ENCODE assay signal across 22 mouse cellular contexts in the genomic region with DNA sequence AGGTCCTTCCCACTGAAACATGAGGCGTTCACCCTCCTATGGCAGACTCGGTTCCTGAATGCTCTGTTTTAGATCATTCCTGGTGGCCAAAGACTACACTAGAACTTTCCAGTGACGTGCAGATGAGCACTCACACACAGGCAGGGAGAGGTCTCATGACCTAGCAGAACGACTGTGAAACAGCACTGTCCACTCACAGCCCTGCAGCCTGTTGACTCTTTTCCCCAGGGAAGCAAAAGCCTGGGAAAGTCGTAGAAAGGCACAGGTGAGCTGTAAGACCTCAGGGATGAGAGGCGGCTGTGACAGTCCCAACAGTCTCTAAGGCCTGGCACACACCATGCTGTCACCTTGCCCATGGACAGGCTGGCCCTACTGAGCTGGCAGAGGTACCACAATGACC. TPM values are rescaled to one million over a fixed set of nuclear protein-coding genes. Genes with fewer than 3 reads are reported as not detected.
DNase-seq lines count a peak whose midpoint lies in the region; ATAC-seq and TF ChIP-seq lines count a peak whose summit lies in the region.
"Had no signal": no experiment of that assay in that cellular context is flagged by ENCODE, and none has a peak within 500 bp of the region (broad histone marks: within the 10 kb centered on the region; RNA-seq: fewer than 3 reads in every experiment).

No protein-coding gene starts in this region.

- intact Hi-C loops in heart, postnatal 36 days (cut with DNase I), result no loop called here

- peaks cover 11% of the 10 kb centered on the region for H3K4me1 ChIP-seq in forebrain, postnatal 0 days (ENCODE audit: insufficient read depth)
- H3K4me1 ChIP-seq in forebrain, embryonic 10.5 days, result peaks cover 49% of the 10 kb centered on the region
- peaks cover 24 to 38% of the 10 kb centered on the region in 2 experiments for H3K4me1 ChIP-seq in heart, embryonic 14.5 days (ENCODE audit: control insufficient read depth in 2 of 2, insufficient read depth in 2 of 2, low read length in 2 of 2)
- peaks cover 32% of the 10 kb centered on the region for H3K4me1 ChIP-seq in kidney, embryonic 15.5 days
- H3K4me1 ChIP-seq in neural tube, embryonic 12.5 days, result peaks cover 43% of the 10 kb centered on the region
- H3K4me1 ChIP-seq in neural tube, embryonic 15.5 days, result peaks cover 53% of the 10 kb centered on the region

- no peaks in the 10 kb centered on the region for H3K9me3 ChIP-seq in forebrain, postnatal 0 days (ENCODE audit: low read length)
- no peaks in the 10 kb centered on the region for H3K9me3 ChIP-seq in forebrain, embryonic 10.5 days
- no peaks in the 10 kb centered on the region for H3K9me3 ChIP-seq in heart, embryonic 14.5 days (ENCODE audit: control insufficient read depth, low read length)
- H3K9me3 ChIP-seq in kidney, embryonic 15.5 days (replicated peaks), result no peaks in the 10 kb centered on the region
- no peaks in the 10 kb centered on the region for H3K9me3 ChIP-seq in neural tube, embryonic 12.5 days
- H3K9me3 ChIP-seq in neural tube, embryonic 15.5 days (replicated peaks), result no peaks in the 10 kb centered on the region
- H3K9me3 ChIP-seq: embryonic facial prominence, embryonic 13.5 days; heart, embryonic 15.5 days had no signal

- 0 out of 2 replicates have a peak overlapping the region, but pooled peaks have one; percentile 35 for H3K27ac ChIP-seq in forebrain, postnatal 0 days (ENCODE audit: low read depth, low read length)
- H3K27ac ChIP-seq in forebrain, embryonic 10.5 days, result no peak overlapping the region
- H3K27ac ChIP-seq in heart, embryonic 14.5 days (replicated peaks in 1 of 2; ENCODE audit: control insufficient read depth in 1 of 2, insufficient read depth in 1 of 2, low read depth in 2 of 2, low read length in 2 of 2), result no peak overlapping the region; a peak in 1 of 4 replicates
- H3K27ac ChIP-seq in kidney, embryonic 15.5 days, result 0 out of 2 replicates have a peak overlapping the region, but pooled peaks have one; percentile 37
- H3K27ac ChIP-seq in neural tube, embryonic 12.5 days, result no peak overlapping the region
- no peak overlapping the region for H3K27ac ChIP-seq in neural tube, embryonic 15.5 days (replicated peaks)
- H3K27ac ChIP-seq: embryonic facial prominence, embryonic 13.5 days; heart, embryonic 15.5 days; stomach, postnatal 0 days had no signal

- WGBS in forebrain, postnatal 0 days, result 68% methylated on average over 6 of the region's 6 CpGs
- WGBS in forebrain, embryonic 10.5 days, result 79% methylated on average over 6 of the region's 6 CpGs
- WGBS in heart, embryonic 14.5 days, result 20% methylated on average over 6 of the region's 6 CpGs
- 42% methylated on average over 6 of the region's 6 CpGs for WGBS in kidney, embryonic 15.5 days
- 72% methylated on average over 6 of the region's 6 CpGs for WGBS in neural tube, embryonic 12.5 days
- WGBS in neural tube, embryonic 15.5 days, result 66% methylated on average over 6 of the region's 6 CpGs

- H3K9ac ChIP-seq in forebrain, postnatal 0 days, result no peak overlapping the region
- peak overlapping the region; percentile 42 for H3K9ac ChIP-seq in heart, embryonic 14.5 days (ENCODE audit: low read length)
- H3K9ac ChIP-seq in kidney, embryonic 15.5 days, result no peak overlapping the region
- 0 out of 2 replicates have a peak overlapping the region, but pooled peaks have one; percentile 13 for H3K9ac ChIP-seq in neural tube, embryonic 12.5 days
- H3K9ac ChIP-seq in neural tube, embryonic 15.5 days (replicated peaks), result no peak overlapping the region
- H3K9ac ChIP-seq: embryonic facial prominence, embryonic 13.5 days; heart, embryonic 15.5 days had no signal

- DNase-seq in forebrain, postnatal 0 days, result no peak
- no peak for DNase-seq in forebrain, embryonic 10.5 days (ENCODE audit: extremely low spot score, low spot score)
- DNase-seq in heart, postnatal 36 days, result no peak
- no peak for DNase-seq in kidney, postnatal 36 days
- DNase-seq: cerebellum, adult 9-11 months; kidney, adult 2 months; liver had no signal

- no peak overlapping the region for H3K4me3 ChIP-seq in forebrain, postnatal 0 days (ENCODE audit: low read depth, low read length)
- H3K4me3 ChIP-seq in forebrain, embryonic 10.5 days, result no peak overlapping the region
- H3K4me3 ChIP-seq in heart, embryonic 14.5 days (ENCODE audit: control insufficient read depth in 1 of 2, insufficient read depth in 1 of 2, low read depth in 1 of 2, low read length in 2 of 2), result no peak overlapping the region
- H3K4me3 ChIP-seq in kidney, embryonic 15.5 days (replicated peaks), result no peak overlapping the region
- H3K4me3 ChIP-seq in neural tube, embryonic 12.5 days, result no peak overlapping the region
- H3K4me3 ChIP-seq in neural tube, embryonic 15.5 days (replicated peaks), result no peak overlapping the region
- H3K4me3 ChIP-seq: embryonic facial prominence, embryonic 13.5 days; heart, embryonic 15.5 days had no signal

- H3K36me3 ChIP-seq in forebrain, postnatal 0 days (ENCODE audit: insufficient read depth), result no peaks in the 10 kb centered on the region
- H3K36me3 ChIP-seq in forebrain, embryonic 10.5 days (replicated peaks), result peaks cover 15% of the 10 kb centered on the region
- H3K36me3 ChIP-seq in heart, embryonic 14.5 days (ENCODE audit: control insufficient read depth, insufficient read depth, low read length), result no peaks in the 10 kb centered on the region
- H3K36me3 ChIP-seq in kidney, embryonic 15.5 days, result no peaks in the 10 kb centered on the region
- no peaks in the 10 kb centered on the region for H3K36me3 ChIP-seq in neural tube, embryonic 12.5 days
- no peaks in the 10 kb centered on the region for H3K36me3 ChIP-seq in neural tube, embryonic 15.5 days
- H3K36me3 ChIP-seq: embryonic facial prominence, embryonic 13.5 days; heart, embryonic 15.5 days had no signal

- TF ChIP-seq CTCF in forebrain, postnatal 0 days (IDR thresholded peaks at IDR 0.05; ENCODE audit: low read depth), result no peak

- H3K27me3 ChIP-seq in forebrain, postnatal 0 days (ENCODE audit: insufficient read depth, low read length), result no peaks in the 10 kb centered on the region
- no peaks in the 10 kb centered on the region for H3K27me3 ChIP-seq in forebrain, embryonic 10.5 days (ENCODE audit: poor library complexity, severe bottlenecking)
- no peaks in the 10 kb centered on the region for H3K27me3 ChIP-seq in heart, embryonic 14.5 days (ENCODE audit: control insufficient read depth, insufficient read depth, low read length)
- H3K27me3 ChIP-seq in kidney, embryonic 15.5 days, result no peaks in the 10 kb centered on the region
- no peaks in the 10 kb centered on the region for H3K27me3 ChIP-seq in neural tube, embryonic 12.5 days (replicated peaks)
- H3K27me3 ChIP-seq in neural tube, embryonic 15.5 days (replicated peaks), result no peaks in the 10 kb centered on the region
- H3K27me3 ChIP-seq: embryonic facial prominence, embryonic 13.5 days; heart, embryonic 15.5 days had no signal

- no peak for ATAC-seq in forebrain, postnatal 0 days
- no peak for ATAC-seq in heart, embryonic 14.5 days (ENCODE audit: insufficient number of reproducible peaks, insufficient read depth, low FRiP score, low read depth)
- 0 out of 2 replicates have a peak, but pooled peaks have one; percentile 23 for ATAC-seq in kidney, embryonic 15.5 days (replicated peaks; ENCODE audit: low FRiP score)
- no peak for ATAC-seq in neural tube, embryonic 12.5 days (ENCODE audit: low FRiP score, low read depth)
- no peak for ATAC-seq in neural tube, embryonic 15.5 days (ENCODE audit: low FRiP score)

- H3K4me2 ChIP-seq in forebrain, postnatal 0 days (ENCODE audit: low read depth), result no peak overlapping the region
- no peak overlapping the region; the same call in 1 of the 2 replicates for H3K4me2 ChIP-seq in heart, embryonic 14.5 days (ENCODE audit: low read length)
- no peak overlapping the region for H3K4me2 ChIP-seq in kidney, embryonic 15.5 days
- H3K4me2 ChIP-seq in neural tube, embryonic 12.5 days (replicated peaks), result no peak overlapping the region
- H3K4me2 ChIP-seq in neural tube, embryonic 15.5 days, result no peak overlapping the region
- H3K4me2 ChIP-seq: embryonic facial prominence, embryonic 13.5 days; heart, embryonic 15.5 days had no signal

RNA-seq across cellular contexts. Expression of a gene that starts 24.9 kb away (rescaled TPM):
- 81.3 and 94.1 TPM in 2 replicates for total RNA-seq in forebrain, postnatal 0 days (2014; rRNA removed)
- polyA plus RNA-seq in forebrain, postnatal 0 days (2015; fragmentation: Nextera tagmentation; extraction: Ambion mirVana), result 26.6 and 32.1 TPM in 2 replicates
- polyA plus RNA-seq in forebrain, embryonic 10.5 days (2016; fragmentation: Nextera tagmentation; extraction: Ambion mirVana), result 9.2 and 10.5 TPM in 2 replicates
- polyA plus RNA-seq in heart, embryonic 14.5 days (2014; fragmentation: Nextera tagmentation; extraction: Ambion mirVana), result 14.4 and 17.1 TPM in 2 replicates
- total RNA-seq in heart, postnatal 36 days (2021), result 10 to 100 TPM; 28.5 to 29.7 TPM
- 7.3 and 7.4 TPM in 2 replicates for polyA plus RNA-seq in kidney, embryonic 15.5 days (2015; fragmentation: Nextera tagmentation; extraction: Ambion mirVana)
- 34.3 and 37.6 TPM in 2 replicates for polyA plus RNA-seq in neural tube, embryonic 12.5 days (2016; fragmentation: Nextera tagmentation; extraction: Ambion mirVana)
- 19.2 and 32.4 TPM in 2 replicates for polyA plus RNA-seq in neural tube, embryonic 15.5 days (2015; fragmentation: Nextera tagmentation; extraction: Ambion mirVana)

RNA-seq across cellular contexts. Expression of a gene that starts 25.6 kb away (rescaled TPM):
- 12.7 and 13.8 TPM in 2 replicates for total RNA-seq in forebrain, postnatal 0 days (2014; rRNA removed)
- 8.7 and 10.2 TPM in 2 replicates for polyA plus RNA-seq in forebrain, postnatal 0 days (2015; fragmentation: Nextera tagmentation; extraction: Ambion mirVana)
- 4.0 and 4.6 TPM in 2 replicates for polyA plus RNA-seq in forebrain, embryonic 10.5 days (2016; fragmentation: Nextera tagmentation; extraction: Ambion mirVana)
- polyA plus RNA-seq in heart, embryonic 14.5 days (2014; fragmentation: Nextera tagmentation; extraction: Ambion mirVana), result 2.3 and 2.5 TPM in 2 replicates
- total RNA-seq in heart, postnatal 36 days (2021), result 1 to 10 TPM; 1.0 to 1.2 TPM
- 4.1 and 6.3 TPM in 2 replicates for polyA plus RNA-seq in kidney, embryonic 15.5 days (2015; fragmentation: Nextera tagmentation; extraction: Ambion mirVana)
- 7.6 and 9.3 TPM in 2 replicates for polyA plus RNA-seq in neural tube, embryonic 12.5 days (2016; fragmentation: Nextera tagmentation; extraction: Ambion mirVana)
- 2.8 and 4.5 TPM in 2 replicates for polyA plus RNA-seq in neural tube, embryonic 15.5 days (2015; fragmentation: Nextera tagmentation; extraction: Ambion mirVana)
- total RNA-seq: monocyte, adult 5-6 weeks; neutrophil, adult 5-6 weeks had no signal

RNA-seq across cellular contexts. Expression of a gene that starts 29.9 kb away (rescaled TPM):
- 0.31 and 0.62 TPM in 2 replicates for total RNA-seq in forebrain, postnatal 0 days (2014; rRNA removed)
- polyA plus RNA-seq in forebrain, postnatal 0 days (2015; fragmentation: Nextera tagmentation; extraction: Ambion mirVana), result 0.88 and 0.89 TPM in 2 replicates
- not detected in 2 replicates for polyA plus RNA-seq in forebrain, embryonic 10.5 days (2016; fragmentation: Nextera tagmentation; extraction: Ambion mirVana)
- 0.28 TPM in 1 of 2 replicates, not detected in the other for polyA plus RNA-seq in heart, embryonic 14.5 days (2014; fragmentation: Nextera tagmentation; extraction: Ambion mirVana)
- not detected for total RNA-seq in heart, postnatal 36 days (2021)
- not detected in 2 replicates for polyA plus RNA-seq in kidney, embryonic 15.5 days (2015; fragmentation: Nextera tagmentation; extraction: Ambion mirVana)
- polyA plus RNA-seq in neural tube, embryonic 12.5 days (2016; fragmentation: Nextera tagmentation; extraction: Ambion mirVana), result not detected in 2 replicates
- 0.34 and 0.49 TPM in 2 replicates for polyA plus RNA-seq in neural tube, embryonic 15.5 days (2015; fragmentation: Nextera tagmentation; extraction: Ambion mirVana)
- total RNA-seq: adrenal gland, postnatal 4 days; gastrocnemius, adult 8-10 months; megakaryocyte progenitor cell, adult 5-6 weeks; MEL; monocyte, adult 5-6 weeks; neutrophil, adult 5-6 weeks had no signal
- polyA plus RNA-seq: embryonic facial prominence, embryonic 13.5 days; heart, embryonic 15.5 days; kidney, adult 2 months; large intestine, adult 2 months; lung, embryonic 16.5 days; stomach, postnatal 0 days had no signal

Comparison
In these comparisons a context has a peak if more than half of its experiments do, and no peak if none do; other contexts are left out.
1. H3K27ac ChIP-seq: peak in forebrain, postnatal 0 days (single experiment) and kidney, embryonic 15.5 days (single experiment); none in forebrain, embryonic 10.5 days (single experiment), heart, embryonic 14.5 days (0 of 2), neural tube, embryonic 12.5 days (single experiment) and neural tube, embryonic 15.5 days (single experiment).
2. H3K9ac ChIP-seq: peak in heart, embryonic 14.5 days (single experiment) and neural tube, embryonic 12.5 days (single experiment); none in forebrain, postnatal 0 days (single experiment), kidney, embryonic 15.5 days (single experiment) and neural tube, embryonic 15.5 days (single experiment).